Mouse (Mus musculus): ENCODE results near the gene Tle2.

- no peak for TF ChIP-seq GATA1 (IDR thresholded peaks at IDR 0.05; ENCODE audit: borderline replicate concordance, low read length)
- no peak for TF ChIP-seq FLI1 (IDR thresholded peaks at IDR 0.05; ENCODE audit: low read length)
These were observed 15.2 kb upstream of the Tle2 start, which contains the start of gene Aes for GRCm38 (mm10) chr10:81559163-81559626.
